Mouse (Mus musculus) monocyte, adult 5-6 weeks (primary cell): Measurements from ENCODE around the gene Efs. TPM values are rescaled to one million over a fixed set of nuclear protein-coding genes. Genes with fewer than 3 reads are reported as not detected.

Source experiments
- ATAC-seq: fragments of 153-309, 156-312 bp; replicated peaks from 2 replicates; pipeline ENCODE4 v1.8.0; 2017; ENCODE audit warnings: mild to moderate bottlenecking; ENCODE audit not compliant: low TSS enrichment, insufficient number of reproducible peaks, severe bottlenecking, poor library complexity, low FRiP score
- total RNA-seq: library from RNA; stranded (forward); fragments of 200-1000, 200-491, 200-594 nt; gene quantifications from 3 replicates; pipeline ENCODE4 v1.2.3, GENCODE M21; 2017

Efs gene
- total RNA-seq, 1 experiment from 2014 or later: not detected

DNA sequence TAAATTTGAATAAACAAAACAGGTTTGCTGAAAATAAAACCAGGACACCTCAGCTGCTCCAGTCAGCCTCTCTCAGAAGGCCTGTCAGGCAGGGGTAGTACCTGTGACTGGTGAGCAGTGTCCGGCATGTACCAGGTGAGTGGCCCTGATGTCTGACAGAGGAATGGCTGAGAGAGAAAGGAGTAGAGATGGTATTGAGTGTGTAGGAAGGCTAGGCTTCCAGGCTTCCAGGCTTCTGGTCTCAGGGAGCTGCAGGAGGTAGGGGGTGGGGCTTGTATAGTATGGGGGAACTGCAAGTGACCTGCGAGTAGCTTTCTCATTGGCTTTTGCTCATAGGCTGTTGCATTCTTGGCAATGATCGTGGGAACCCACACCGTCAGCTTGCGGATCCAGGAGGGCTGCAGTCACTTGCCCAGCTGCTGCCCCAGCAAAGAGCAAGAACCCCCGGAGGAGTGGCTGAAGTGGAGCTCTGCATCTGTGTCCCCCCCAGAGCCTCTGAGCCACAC, 6.8 kb upstream of the Efs start, which contains the start of gene Il25:
TSS of gene Il25 (plus strand) at position 51 of the 506 bp plus-strand sequence.
- no peak for ATAC-seq

DNA sequence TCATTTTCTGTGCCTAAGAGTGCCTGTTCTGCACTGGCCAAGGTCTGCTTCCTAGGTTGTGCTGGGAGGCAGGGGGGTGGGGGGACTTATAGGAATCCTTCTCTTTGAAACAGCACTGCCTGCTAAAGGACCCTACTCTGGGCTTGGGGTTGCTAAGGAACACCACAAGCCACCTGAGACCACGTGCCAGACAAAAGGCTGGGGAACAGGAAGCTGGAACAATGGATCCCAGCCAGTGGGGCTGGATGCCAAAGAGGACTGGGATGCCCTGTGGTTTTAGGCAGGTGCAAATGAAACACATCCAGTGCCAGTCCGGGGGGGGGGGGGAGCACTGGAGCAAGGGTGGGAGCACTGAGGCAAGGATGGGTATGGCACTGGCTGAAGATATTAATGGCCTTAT, 4.5 kb upstream of the Efs start:
- ATAC-seq: no peak

DNA sequence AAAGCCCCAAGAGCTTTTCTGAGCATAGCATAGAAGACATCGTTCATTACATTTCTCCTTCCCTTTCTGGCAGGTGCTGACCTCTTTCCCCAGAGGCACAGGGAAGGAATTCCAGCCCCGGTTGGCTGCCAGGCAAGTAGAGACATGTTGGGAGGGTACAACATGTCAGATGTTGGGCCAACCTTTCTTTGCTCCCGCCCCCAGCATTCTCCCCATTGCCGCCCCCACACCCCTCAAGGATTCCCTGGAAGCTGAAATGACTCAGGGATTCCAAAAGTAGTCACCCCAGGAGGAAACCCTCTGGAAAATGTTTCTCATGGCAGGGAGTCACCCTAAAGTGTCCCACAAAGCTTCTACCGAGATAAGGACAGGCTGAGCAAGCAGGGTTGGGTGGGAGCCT, 3.9 kb upstream of the Efs start:
- ATAC-seq: no peak

DNA sequence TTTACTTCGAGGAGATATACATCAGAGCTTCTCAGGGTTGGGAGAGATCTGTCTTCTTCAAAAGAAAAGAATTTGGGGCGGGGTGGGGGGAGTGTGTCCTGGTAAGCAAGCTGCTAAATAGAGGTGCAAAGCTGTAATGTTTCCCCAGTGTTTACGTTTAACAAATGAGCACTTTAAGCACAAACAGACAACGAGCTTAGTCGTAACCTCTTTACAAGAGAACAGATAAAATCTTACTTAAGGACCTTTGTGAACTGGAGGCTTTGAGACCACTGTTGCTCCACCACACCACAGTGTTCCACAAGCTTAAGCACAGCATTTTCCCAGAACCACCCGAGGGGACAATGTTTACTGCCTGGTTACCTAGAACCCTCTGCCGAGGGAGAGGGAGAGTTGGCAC, 1.4 kb upstream of the Efs start:
- ATAC-seq: no peak

DNA sequence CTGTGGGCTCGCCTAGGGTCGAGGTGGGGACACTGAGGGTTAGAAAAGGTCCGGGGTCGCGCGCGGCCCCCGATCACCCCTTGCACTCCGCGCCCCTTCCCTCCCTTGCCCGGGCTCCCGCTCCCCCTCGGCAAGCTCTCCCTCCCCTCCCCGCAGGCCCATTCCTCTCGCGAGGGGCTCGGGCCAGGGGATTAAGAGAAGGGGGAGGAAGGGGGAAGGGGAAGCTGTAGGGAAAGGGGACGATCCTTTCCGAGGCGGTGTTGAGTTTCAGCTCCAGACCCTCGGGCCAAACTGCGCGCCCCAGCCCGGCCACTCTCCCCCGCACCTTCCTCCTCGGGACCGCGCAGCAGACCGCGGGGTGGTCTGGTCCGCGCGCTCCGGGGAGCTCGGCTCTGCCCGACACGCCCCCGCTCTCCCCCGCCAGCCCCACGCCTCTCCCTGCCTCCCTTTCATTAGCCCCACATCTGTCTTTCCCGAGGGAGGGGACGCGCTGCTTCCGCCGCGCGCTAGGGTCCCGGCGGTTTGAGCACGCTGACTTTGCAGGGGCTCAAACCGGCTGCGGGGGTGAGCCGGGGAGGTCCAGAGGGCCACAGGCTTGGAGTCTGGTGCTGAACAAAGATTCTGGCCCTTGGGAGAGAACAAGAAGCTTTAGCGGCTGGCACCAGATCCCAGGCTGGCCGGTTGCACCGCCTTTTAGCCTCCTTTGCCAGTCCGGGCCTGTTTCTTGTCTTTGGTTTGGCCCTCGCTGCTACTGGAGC, 654 bp upstream of the Efs start:
- no peak for ATAC-seq

DNA sequence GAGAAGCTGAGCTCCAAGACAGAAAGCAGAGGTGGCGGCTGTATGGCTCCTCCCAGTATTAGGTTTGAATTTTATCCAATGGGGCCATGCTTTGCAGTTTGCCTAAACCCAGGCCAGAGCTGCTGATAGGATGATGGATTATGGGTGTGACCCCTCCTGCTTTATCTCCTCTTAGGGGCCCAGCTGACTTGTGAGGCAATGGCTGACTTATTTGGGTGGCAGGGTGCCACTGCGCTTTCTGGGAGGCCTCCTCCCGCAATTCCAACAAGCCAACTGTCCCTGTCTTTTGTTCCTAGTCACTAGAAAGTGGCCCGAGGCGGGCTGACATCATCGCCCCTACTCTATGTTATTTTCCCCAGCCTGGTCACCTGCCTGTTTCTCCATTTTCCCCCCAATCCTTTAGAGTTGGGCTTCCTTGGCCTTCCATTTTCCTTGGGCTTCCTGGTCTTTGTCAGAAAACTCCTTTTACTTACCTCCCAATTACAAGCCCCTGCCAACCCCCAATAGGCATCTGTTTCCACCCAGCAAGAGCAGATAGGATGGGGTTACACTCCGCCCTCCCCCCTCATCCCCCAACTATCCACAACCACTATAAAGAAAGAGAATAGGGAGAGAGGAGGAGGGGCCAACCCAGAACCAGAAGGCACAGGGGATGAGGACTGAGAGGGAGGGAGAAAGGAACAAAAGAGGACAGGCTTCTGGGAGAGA, 1.1 kb downstream of the Efs start:
- no peak for ATAC-seq

DNA sequence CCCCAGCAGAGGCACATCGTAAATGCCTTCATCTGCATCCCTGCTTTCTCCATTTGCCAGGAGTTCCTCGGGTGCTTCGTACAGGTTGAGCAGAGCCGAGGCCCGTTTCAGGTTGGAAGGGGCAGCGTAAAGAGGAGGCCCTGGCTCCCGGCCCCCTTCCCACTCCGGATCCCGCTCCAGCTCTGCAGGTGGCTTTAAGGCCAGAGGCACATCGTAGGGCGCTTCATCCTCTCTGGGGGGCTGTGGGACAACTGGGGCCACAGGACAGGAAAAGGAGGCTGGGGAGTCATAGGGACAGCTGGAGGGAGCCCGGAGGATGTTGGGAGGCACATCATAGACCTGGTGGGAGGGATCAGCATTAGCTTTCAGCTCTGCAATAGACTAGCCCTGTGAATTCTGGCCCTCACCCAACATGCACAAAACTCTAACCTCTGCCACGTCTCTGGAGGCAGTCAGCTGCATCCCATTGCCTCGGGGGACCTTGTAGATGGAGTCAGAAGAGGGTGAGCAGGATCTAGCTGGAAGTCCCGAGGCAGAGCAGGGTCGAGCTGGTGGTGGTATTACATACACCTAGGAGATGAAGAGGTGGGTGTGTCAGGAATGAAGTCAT, 5.7 kb downstream of the Efs start:
- ATAC-seq: no peak

DNA sequence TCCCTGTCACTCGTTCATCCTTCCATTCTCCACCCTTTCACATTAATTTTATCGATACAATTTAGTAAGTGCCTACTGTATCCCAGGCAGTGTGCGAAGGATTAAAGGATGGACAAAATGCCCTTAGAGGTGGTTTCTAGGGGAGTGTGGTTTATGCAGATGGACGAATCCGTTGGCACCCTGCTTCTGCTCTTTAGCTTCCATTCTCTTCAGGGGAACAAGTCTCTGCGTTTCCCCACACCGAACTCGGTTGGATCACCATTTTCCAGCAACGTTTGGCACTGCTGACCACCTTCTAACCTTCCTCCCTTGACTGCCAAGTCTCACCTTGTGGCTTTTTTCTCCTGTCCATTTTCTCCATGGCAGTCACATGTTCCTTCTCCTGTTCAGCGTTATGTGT, 12.6 kb downstream of the Efs start:
- no peak for ATAC-seq

DNA sequence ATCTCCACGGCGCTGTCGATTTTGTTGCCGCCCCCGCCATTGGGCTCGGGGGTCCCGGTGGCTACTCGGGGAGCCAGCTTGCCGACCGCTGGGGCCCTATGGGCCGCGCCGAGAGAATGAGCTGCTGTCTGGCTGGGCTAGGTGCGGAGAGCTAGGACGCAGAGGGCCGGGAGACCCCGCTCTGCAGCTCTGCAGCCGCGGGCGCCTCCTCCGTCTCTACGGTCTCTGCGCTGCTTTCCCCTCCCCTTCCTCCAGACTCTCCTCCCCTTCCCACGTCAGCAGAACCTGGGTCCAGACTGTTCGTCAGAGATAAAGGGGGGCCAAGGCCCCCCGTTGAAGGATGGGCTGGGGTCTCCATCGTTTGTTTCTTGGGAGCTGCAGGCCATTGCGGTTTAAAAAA, 13.0 kb downstream of the Efs start, which contains the start of gene Slc22a17:
TSS of gene Slc22a17 (minus strand) at position 247 of the 400 bp plus-strand sequence.
- ATAC-seq: no peak

DNA sequence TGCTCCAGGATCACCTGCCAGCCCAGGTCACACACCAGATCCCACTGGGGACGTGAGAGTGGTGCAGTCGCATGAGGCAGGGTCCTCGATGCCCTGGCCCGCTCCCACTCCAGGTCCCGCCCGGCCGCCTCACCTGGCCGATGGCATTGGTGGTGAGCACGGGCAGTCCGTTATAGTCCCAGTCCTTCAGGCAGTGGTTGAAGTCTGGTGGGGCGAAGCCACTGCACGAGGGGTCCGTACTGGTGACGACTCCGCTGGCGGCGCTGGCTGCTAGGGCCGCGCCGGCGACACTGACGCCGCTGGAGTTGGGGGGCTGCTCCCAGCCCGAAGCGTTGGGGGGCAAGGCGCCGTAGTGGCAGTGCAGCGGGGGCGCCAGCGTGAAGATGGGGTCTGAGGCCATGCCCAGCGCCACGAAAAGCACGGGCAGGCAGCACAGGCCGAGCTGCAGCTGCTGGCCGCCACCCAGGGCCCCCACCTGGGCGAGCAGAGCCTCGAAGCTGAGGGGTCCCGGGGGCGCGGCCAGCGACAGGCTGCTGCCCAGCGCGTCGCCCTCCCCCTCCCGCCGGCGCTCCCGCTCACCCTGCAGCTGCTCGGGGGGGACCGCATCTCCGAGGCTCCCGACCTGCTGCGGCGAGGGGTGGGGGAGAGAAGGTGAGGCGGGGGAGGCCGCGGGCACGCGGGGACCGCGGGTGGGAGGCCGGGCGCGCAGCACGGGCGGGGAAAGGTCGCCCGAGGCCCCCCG, 13.6 kb downstream of the Efs start:
- ATAC-seq: no peak

DNA sequence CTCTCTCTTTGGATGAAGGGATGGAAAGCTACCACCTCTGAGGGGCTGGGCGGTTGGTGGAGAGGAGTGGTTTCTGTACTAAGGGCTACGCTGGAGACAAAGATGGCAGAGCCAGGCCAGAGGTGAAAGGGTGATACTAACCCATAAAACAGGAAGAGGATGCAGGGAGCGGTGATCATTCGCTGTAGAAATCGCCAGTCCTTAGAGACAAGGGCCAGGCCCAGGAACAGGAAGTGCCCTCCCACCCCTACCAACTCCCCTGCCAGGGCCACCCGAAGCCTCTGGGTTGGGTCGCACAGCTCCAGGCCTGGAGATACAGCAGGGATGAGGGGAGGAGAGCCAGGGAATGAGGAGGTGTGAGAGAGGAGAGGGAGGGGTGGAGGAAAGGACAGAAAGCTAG, 17.2 kb downstream of the Efs start:
- no peak for ATAC-seq

DNA sequence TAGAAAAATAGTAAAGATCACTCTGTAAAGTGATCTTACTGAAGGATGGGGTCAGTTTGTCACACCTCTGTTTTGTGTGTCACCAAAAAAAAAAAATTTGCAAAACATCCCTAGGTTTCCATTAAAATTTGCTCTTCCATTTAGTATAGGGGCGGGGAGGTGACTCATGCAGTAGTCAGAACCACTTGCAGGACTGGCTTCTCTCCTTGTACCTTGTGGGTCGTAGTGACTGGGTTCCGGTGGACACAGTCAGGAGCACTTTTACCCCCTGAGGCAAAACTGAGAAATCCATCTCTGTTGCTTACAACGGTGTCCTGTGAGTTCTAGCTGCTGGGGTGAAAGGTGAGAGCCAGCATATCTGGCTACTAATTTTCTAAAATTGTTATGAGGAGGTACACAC, 22.3 kb downstream of the Efs start:
- no peak for ATAC-seq

DNA sequence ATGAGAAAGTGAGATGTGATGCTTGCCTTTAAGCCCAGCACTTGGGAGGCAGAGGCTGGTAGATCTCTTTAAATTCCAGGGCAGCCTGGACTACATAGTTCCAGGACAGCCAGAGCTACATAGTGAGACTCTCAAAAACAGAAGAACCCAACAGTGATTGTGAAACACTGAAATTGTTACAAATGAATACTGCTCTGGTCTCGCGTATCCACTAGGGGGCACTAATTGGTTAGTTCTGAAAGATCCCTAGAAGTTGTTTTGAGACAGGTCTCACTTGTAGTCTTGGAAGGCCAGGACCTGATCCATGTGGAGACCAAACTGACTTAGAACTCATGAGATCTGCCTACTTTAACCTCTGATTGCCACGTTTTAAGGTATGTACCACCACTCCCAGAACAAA, 25.5 kb downstream of the Efs start:
- peak; percentile 83 for ATAC-seq

DNA sequence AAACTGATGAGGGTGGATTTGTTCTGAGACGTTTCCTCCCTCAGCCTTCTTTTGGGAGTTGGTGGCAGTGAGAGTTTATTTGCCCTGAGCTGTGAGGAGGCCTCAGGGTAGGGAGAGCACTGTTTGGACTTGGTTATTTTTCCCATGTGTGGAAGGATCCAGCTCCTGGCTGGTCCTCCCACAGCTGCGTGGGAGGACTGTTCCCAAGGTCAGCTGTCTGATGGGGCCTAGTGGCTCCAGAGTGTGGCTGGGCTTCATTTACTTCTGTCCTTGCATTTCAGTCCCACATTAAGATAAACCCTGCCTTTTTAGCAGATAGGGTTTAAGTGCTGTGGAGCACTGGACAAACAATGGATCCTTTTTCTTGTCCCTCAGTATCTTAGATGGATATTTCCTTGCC, 28.5 kb downstream of the Efs start:
- no peak for ATAC-seq

DNA sequence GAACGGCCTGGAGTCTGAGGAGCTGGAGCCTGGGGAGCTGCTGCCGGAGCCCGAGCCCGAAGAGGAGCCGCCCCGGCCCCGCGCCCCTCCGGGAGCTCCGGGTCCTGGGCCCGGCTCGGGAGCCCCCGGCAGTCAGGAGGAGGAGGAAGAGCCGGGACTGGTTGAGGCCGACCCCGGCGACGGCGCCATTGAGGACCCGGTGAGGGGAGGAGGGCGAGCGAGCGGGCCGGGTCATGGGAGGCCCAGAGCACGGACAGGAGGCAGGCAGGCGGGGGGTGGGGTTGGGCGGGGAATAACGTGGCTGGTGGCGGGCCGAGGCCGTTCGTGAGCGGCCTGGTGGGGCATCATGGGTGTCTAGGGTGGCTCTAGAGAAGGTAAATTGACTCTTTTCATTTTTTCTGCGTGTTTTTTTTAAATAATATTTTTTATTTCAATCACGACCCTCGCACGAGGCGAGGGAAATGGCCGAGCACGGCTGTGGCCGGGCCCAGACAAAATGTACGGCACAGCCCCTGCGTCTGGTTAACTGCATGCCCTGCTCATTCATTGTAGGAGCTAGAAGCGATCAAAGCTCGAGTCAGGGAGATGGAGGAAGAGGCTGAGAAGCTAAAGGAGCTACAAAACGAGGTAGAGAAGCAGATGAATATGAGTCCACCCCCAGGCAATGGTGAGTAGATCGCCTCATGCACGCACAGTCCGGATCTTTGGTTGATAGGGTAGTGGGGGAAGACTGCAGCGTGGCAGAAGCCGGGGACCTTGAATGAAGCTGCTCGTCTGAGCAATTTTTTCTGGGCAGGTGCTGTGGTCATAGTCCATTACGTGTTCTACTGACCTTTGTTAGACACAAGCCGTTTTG, 31.4 kb downstream of the Efs start:
- no peak for ATAC-seq

DNA sequence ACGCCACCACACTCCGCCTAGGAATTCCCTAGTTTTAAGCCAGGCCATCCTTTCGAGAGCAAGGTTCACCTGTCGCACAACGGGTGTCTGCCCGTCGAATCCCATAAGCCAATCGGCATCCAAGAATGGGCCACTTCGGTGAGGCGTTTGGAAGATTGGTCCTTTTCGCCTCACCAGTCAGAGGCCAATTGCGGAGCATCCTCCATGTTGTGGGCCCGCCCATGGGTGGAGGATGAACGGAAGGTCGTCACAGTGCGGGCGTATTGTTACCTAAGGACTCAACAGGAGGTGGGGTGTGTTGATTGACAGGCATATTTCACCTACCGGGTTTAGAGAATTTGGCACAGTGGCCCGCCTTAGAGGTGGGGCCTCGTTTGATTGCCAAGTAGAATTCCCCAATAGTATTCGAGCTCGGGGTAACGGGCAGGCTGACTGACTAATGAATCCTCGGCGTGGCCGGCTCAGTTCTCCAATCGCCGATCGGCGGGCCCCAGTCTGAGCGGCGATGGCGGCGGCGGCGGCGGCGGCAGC, 32.2 kb downstream of the Efs start:
- peak; percentile 98 for ATAC-seq

DNA sequence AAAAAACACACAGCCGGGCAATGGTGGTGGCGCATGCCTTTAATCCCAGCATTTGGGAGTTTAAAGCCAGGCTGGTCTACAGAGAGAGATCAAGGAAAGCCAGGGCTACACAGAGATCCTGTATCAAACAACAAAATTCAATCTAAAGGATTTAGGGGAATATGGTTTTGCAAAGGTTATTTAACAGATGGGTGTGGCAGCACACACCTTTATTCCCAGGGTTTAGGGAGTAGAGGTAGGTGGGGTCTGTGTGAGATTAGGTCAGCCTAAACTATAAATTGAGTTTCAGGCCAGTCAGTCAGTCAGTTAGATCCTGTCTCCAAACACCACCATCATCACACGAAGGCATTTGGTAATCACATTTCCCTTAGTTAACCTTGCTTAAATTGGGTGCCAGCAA, 33.7 kb downstream of the Efs start, which contains the start of gene Pabpn1:
TSS of gene Pabpn1 (plus strand) at position 301 of the 400 bp plus-strand sequence.
- ATAC-seq: no peak

DNA sequence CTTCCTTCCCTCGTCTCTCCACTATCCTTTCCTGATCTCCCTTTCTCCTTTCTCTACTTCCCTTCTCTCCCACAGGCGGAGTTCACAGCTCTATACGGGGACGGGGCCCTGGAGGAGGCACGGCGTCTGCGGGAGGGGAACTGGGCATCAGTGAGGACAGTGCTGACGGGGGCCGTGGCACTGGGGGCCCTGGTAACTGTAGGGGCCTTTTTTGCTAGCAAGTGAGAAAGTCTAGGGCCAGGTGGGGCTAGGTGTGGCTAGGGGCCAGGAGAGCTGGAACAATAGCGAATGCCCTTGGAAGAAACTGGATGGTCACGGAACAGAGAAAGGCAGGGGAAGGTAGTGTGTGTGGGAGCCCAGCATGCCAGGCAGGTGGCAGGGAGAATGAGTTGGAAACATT, 40.6 kb downstream of the Efs start:
- ATAC-seq: no peak
